Mouse (Mus musculus) liver, adult 2 months (tissue): ENCODE data around the gene Gm28308.

Experiments used
- CTCF ChIP-seq: fragments of 200-500 bp; IDR thresholded peaks from 2 replicates; pipeline ENCODE4 v1.5.1; 2011; ENCODE audit warnings: low read depth, low read length, control low read depth
- POLR2A ChIP-seq: fragments of 200-500 bp; IDR thresholded peaks from 2 replicates; pipeline ENCODE4 v1.6.1; 2011; ENCODE audit warnings: low read length, control low read depth; ENCODE audit not compliant: insufficient read depth; ENCODE audit errors: extremely low read depth

DNA sequence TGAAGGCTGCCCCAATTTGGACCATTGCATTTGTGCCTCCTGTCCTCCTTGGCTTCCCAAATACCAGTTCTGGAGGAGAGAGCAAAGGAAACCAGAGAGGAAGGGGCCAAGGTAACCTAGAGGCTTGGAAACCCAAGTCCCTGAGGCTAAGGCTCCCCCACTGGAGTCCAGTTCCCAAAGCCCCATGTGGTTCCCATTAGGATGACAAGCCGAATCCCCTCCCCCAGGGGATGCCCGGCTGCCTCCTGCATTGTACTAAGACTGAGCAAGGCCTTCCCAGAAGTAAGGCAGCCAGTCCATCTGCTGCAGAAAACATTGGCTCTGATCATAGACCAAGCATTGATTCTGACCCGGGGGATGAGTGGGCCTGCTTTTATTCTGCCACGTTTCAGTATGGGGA is 41.8 kb downstream of the Gm28308 start:
- TF ChIP-seq CTCF = no peak
- TF ChIP-seq POLR2A = no peak
